Mouse (Mus musculus) E14TG2a.4 (cell line): ENCODE data around the gene Fosb.

Experiments used
- CTCF ChIP-seq: conservative IDR thresholded peaks from 2 replicates; pipeline ENCODE4 v1.5.1; 2014; ENCODE audit warnings: low read length
- NANOG ChIP-seq: IDR thresholded peaks from 2 replicates; pipeline ENCODE4 v1.6.1; 2014; ENCODE audit warnings: borderline replicate concordance, low read length, mixed read lengths
- POU5F1 ChIP-seq: IDR thresholded peaks from 2 replicates; pipeline ENCODE4 v1.6.1; 2014; ENCODE audit warnings: low read length, borderline replicate concordance

DNA sequence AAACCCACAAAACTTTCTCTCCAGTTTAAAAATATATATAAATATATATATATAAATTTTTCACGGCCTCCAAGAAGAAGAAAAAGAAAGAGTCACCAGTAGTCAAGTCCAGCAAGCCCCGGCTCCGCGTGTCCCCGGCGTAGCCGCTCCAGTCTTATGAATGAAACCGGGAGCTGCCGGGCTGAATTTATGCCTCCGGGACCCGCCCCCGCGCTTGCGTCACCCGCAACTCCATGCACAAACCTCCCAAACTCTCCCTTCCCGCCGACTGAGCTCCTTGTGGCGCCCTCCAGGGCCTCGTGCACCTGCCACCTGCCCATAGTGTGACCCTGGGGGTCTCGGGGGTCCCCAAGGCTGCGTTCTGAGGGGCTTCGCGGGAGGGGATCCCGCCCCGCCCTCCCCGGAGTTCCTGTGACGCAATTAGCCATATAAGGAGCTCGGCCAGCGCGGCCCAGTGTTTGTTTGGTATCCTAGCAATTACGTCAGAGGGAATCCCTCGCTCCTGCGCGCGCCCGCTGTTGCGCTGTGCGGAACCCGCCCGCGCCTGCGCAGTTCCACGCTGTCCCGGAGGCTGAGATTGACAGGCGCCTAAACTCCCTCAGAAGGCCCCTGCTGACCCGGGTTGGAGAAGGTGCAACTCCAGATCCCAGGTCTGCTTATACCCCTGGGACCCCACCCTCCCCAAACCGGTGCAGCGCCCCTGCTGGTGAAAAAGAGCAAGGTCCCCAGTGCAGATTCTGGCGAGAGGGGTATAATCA is at the start of gene Fosb:
- TF ChIP-seq CTCF (peak; percentile 29; the same call in 1 of the 2 replicates), NANOG (no peak), POU5F1 (no peak)
